ENCODE assay signal across 23 mouse cellular contexts in the genomic region with DNA sequence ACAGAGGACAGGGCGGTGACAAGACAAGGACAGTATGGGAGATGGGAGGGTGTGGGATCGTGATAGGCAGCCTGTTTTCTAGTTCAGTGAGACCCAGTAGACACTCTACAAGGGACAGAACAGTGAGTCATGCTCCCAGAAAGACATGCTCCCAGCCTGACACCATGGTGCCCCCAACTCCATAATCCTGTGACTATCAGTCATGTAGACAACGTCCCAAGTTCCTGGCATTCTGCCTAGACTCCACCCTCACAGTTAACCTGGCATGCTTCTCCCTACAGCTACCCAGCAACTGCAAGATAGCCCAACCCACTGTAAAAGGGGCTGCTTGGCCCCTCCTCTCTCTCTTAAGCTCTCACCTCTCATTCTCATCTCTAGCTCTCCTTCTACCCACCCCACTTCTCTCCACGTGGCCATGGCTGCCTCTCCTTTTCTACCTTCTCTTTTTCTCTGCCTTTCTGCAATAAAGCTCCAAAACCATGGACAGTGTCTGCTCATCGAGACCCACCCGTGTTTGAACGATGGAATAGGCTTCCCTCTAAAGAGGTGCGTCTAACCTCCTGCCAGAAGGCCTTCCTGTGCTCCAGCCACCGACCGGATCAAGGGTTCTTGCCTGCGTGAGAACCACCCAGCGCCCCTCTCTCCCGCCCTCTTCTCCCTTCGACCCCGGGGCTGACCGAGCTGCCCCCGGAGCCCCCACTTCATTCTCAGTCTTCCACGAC.
"Had no signal": no experiment of that assay in that cellular context is flagged by ENCODE, and none has a peak within 500 bp of the region (broad histone marks: within the 10 kb centered on the region; RNA-seq: fewer than 3 reads in every experiment).

No protein-coding gene starts in this region.

- H3K9me3 ChIP-seq: intestine, embryonic 15.5 days; kidney, embryonic 15.5 days; limb, embryonic 13.5 days; liver, embryonic 13.5 days; midbrain, embryonic 12.5 days; midbrain, embryonic 15.5 days; neural tube, embryonic 12.5 days; neural tube, embryonic 15.5 days had no signal

- H3K4me1 ChIP-seq: intestine, embryonic 15.5 days; kidney, embryonic 15.5 days; liver, embryonic 13.5 days; midbrain, embryonic 15.5 days; neural tube, embryonic 12.5 days; neural tube, embryonic 15.5 days had no signal

- H3K9ac ChIP-seq: intestine, embryonic 15.5 days; kidney, embryonic 15.5 days; limb, embryonic 13.5 days; liver, embryonic 13.5 days; lung, embryonic 14.5 days; midbrain, embryonic 12.5 days; midbrain, embryonic 15.5 days; neural tube, embryonic 12.5 days; neural tube, embryonic 15.5 days had no signal

- H3K4me2 ChIP-seq: intestine, embryonic 15.5 days; kidney, embryonic 15.5 days; limb, embryonic 13.5 days; liver, embryonic 13.5 days; lung, embryonic 14.5 days; midbrain, embryonic 12.5 days; midbrain, embryonic 15.5 days; neural tube, embryonic 12.5 days; neural tube, embryonic 15.5 days had no signal

- ATAC-seq: intestine, embryonic 15.5 days; lung, postnatal 0 days; midbrain, embryonic 15.5 days had no signal

- H3K36me3 ChIP-seq: intestine, embryonic 15.5 days; kidney, embryonic 15.5 days; limb, embryonic 13.5 days; liver, embryonic 13.5 days; midbrain, embryonic 12.5 days; midbrain, embryonic 15.5 days; neural tube, embryonic 12.5 days; neural tube, embryonic 15.5 days had no signal

- H3K27me3 ChIP-seq: intestine, embryonic 15.5 days; kidney, embryonic 15.5 days; liver, embryonic 13.5 days; midbrain, embryonic 15.5 days; neural tube, embryonic 12.5 days; neural tube, embryonic 15.5 days had no signal

- H3K4me3 ChIP-seq: intestine, embryonic 15.5 days; kidney, embryonic 15.5 days; limb, embryonic 13.5 days; liver, embryonic 13.5 days; midbrain, embryonic 12.5 days; midbrain, embryonic 15.5 days; neural tube, embryonic 12.5 days; neural tube, embryonic 15.5 days had no signal

- DNase-seq: kidney, adult 11 months; kidney, adult 8-10 months; kidney, postnatal 14 days; kidney, postnatal 4 days; left cerebral cortex, postnatal 4 days; liver; liver, embryonic 13.5 days; lung, embryonic 14.5 days; right cerebral cortex, adult 18-20 months; right cerebral cortex, postnatal 14 days; right cerebral cortex, postnatal 4 days; thymus, adult 18-20 months; thymus, postnatal 4 days had no signal

- H3K27ac ChIP-seq: intestine, embryonic 15.5 days; kidney, embryonic 15.5 days; limb, embryonic 13.5 days; liver, embryonic 13.5 days; macrophage; midbrain, embryonic 12.5 days; midbrain, embryonic 15.5 days; neural tube, embryonic 12.5 days; neural tube, embryonic 15.5 days; stomach, postnatal 0 days had no signal
